Mouse (Mus musculus) Muller cell, postnatal 12 days (primary cell): ENCODE measurements around the gene Npcd.
A peak's percentile ranks its signal among the peaks of the same experiment; 100 is the strongest.
"Not testable (repeated sequence)": the region's sequence is repeated elsewhere in the genome, so short reads cannot be mapped to it uniquely, and the experiment has no call there.

Experiments used
- DNase-seq: peaks from one replicate; pipeline ENCODE4 v3.0.0-alpha.2; 2015; ENCODE audit errors: inconsistent ontology term

Gene Npcd

GRCm38 (mm10) chr15:79830388-79830787, 3.6 kb downstream of the Npcd start:
- peak; percentile 61 for DNase-seq

DNA sequence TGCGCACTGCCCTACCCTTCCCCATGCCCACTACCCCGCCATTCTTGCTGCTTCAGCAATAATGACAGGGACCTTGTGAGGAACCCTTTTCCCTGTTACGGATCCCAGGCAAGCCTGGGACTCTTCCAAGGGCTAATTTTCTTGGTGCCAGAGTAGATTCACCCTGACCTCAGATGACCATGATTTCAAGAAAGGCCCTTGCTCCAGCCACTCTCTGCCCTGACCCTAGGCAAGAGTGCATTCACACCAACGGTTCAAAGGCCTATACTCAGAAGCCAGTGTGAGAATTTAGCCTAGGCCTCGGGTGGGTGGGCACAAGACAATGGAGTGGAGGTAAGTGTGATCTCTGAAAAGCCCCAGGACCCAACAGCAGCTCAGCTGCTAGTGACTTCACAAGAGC, 4.6 kb downstream of the Npcd start:
- no peak for DNase-seq

DNA sequence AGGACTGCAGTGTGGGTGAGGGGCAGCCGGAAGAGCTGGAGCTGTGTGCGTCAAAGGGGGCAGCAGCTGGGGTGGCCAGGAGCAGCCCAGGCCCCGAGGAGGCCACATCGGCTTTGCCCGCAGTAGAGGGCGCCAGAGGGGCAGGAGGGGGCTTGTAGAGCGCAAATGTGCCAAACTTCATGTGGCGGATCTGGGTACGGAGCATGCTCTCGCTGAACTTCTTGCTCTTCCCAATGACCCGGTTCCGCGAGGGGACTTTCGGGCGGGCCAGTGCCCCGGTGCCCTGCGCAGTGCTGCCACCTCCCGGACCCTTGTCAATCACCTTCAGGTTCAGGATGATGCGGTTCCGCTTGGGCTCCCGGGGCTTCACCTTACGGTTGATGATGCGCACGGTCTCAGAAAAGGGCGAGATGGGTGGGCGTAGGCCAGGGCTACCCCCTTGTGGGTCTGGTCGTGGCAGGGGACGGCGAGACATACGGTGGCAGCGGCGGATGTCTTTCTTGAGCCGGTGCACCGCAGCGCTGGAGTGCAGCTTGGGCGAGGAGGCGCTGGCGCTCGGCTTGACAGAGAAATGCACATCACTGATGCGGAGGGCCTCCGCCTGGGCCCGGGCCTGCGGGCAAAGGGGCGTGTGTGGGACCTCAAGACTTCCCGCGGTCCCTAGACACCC, 5.5 kb downstream of the Npcd start:
- DNase-seq = peak; percentile 33

DNA sequence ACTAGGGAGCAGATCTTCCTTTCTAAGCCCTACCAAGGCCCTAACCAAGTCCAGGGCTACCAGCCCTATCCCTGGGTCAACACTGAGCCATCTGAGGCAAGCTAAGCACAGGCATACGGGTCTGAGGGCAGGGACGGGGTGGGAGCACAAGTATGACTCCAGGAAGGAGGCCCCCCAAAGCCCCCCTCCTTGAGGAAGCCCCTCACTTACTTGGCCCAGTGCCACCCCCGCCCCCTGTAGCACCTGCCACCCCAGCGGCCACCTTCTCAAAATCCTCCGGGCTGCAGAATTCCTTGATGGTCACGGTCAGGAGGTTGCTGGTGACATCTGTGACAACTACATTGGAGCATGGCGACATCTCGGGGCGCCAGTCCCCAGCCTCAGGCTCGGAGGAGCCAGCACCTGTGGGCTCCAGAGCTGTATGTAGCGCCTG, 6.2 kb downstream of the Npcd start:
- no peak for DNase-seq

- no peak for DNase-seq
These were observed 6.8 kb downstream of the Npcd start for GRCm38 (mm10) chr15:79827061-79827777.

DNA sequence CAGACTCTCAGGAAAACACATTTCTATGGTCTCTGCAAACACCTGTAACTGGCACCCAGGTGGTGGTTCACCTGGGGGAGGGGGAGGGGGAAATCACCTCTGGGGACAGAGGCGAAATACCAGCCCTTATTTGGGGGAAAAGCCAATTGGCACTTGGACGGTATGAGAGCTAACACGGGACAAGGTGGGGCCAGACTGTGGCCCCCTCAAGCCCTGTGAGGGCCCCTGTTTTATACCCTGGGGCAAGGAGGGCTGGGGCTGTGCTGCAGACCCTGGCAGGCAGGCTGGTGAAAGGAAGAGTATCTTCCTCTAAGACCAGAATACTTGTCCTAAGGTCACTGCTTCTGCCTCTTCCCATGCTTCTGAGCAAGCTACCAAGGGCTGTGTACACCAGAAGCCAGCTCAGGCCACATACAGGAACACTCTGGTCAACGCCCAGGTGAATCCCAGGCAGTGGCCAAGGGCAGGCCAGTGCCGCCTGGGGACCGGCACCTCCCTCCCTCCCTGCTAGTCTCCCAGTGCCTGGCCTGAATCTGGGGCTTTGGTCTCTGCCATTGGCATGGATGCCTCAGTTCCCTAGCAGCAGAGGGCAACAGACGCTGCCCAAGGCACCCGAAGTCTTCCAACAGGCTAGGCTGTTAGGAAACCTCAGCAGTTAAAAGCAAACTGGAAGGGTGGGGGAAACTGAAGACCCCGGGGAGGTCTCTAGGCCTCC, 7.7 kb downstream of the Npcd start:
- no peak for DNase-seq

DNA sequence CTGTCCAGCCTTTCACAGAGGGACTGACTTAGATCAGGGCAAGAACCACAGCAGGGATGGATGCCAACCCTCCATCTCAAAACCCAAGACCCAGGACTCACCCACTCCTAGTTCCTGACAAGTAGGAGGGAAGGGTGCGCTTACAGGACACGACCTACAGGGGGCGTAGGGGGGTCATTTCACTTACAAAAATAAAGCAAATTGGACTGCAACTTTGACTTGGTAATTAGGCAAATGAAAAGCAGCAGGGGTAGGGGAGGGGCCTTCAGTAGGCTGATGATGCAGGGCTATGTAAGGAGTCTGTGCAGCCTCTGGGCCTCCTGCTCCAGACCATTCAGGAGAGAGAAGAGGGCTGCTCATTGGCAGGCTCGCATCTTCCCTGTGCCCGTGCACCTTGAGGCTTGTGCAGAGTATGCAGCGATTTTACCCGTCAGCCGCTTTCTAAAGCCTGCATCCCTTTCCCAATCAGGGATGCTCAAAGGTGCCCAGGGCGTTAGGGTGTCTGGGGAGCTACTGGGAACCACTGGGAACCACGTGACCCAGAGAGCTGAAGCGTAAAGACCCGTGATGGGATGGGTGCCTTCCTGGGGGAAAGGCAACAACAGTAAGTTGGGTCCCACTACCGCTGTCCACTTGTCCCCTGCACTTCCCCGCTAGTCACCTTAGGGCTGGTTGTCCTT, 8.8 kb downstream of the Npcd start:
- peak; percentile 36 for DNase-seq

GRCm38 (mm10) chr15:79823588-79824280, 10.3 kb downstream of the Npcd start:
- DNase-seq = no peak

DNA sequence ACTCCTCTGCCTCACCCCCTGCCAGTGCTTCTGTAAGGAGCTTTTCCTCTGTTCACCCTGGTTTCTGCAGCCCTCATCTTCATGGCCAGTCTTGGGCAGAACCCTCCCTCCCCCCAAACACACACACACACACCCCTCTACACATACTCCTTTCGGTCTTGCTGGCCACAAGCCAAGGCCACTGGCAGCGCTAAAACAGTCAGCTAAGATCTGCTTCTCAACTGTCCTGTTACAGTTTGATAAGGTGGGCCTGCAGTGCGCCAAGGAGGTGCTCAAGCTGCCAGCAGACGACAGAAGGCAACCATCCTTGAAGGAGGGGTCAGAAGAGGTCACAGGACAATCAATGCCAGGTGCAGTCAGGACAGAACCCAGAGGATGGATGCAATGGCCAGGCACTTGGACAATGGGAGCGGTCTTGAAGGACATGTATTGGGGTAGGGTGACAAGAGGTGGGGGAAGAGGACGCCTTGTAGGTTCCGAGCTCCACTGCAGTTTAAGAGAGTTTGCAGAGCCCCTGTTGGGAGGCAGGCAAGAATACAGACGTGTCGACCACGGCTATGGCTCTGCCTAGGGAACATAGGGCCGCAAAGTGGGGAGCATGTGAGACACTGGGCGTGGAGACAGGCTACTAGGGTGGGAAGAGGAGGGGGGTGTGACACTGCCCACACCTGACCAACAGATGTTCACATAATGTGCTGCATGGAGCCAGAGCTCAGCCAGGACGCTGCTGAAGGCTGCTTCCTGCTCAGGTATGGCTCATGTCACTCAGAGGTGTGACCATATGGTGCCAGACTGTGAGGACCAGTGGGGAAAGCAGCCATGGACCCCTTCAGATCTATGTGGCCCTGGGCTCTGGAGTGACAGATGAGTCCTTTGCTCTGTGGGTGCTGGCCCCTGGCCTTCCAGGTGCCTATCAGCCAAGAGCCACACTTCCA, 11.5 kb downstream of the Npcd start:
- DNase-seq = no peak

DNA sequence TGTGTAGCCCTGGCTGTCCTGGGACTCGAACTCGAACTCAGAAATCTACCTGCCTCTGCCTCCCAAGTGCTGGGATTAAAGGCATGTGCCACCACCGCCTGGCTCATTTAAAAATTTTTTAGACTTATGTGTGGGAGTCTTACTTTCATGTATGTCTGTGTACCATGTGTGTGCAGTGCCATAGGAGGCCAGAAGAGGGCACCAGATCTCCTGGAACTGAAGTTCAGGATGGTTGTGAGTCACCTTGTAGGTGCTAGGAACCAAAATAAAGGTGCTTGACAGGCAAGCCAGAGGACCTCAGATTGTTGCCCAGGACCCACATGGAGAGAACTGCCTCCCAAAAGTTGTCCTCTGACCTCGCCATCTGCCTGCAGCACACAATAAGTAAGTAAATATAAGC, 15.7 kb downstream of the Npcd start:
- DNase-seq = no peak

- DNase-seq = peak; percentile 75
These were observed 20.3 kb downstream of the Npcd start for GRCm38 (mm10) chr15:79813666-79814258.

DNA sequence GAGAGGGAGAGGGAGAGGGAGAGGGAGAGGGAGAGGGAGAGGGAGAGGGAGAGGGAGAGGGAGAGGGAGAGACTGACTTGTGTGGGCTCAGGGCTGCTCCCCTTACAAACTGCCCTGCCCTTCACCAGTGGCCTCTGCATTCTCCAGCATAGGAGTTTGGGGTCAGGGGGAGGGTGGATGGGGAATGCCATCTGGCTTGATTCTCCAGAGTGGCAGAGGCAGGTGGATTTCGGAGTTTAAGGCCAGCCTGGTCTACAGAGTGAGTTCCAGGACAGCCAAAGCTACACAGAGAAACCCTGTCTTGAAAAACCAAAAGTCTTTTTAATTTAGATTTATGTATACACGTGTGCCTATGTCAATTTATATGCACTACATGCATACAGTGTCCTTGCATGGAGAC, 21.2 kb downstream of the Npcd start:
- not testable (repeated sequence) for DNase-seq

- no peak for DNase-seq
These were observed 23.0 kb downstream of the Npcd start for GRCm38 (mm10) chr15:79810997-79811396.

GRCm38 (mm10) chr15:79810061-79810460, 24.0 kb downstream of the Npcd start:
- DNase-seq = no peak

GRCm38 (mm10) chr15:79808658-79809057, 25.4 kb downstream of the Npcd start:
- no peak for DNase-seq

- no peak for DNase-seq
These were observed 25.9 kb downstream of the Npcd start for GRCm38 (mm10) chr15:79808114-79808513.

DNA sequence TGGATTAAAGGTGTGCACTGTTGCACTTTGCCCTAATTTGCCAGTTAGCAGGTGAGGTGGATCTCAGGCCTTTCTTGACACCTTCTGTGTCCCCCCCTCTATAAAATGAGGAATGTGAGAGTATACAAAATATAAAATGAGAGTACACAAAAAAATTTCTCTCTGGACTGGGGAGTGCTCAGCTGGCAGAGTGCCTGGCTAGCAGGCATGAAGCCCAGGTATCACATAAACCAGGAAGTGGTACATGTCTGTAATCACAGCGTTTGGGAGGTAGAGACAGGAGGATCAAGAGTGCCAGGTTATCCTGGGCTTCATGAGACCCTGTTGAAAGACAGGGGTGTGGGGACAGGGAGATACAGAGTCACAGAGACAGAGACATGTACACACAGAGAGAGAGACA, 27.0 kb downstream of the Npcd start:
- DNase-seq = no peak

DNA sequence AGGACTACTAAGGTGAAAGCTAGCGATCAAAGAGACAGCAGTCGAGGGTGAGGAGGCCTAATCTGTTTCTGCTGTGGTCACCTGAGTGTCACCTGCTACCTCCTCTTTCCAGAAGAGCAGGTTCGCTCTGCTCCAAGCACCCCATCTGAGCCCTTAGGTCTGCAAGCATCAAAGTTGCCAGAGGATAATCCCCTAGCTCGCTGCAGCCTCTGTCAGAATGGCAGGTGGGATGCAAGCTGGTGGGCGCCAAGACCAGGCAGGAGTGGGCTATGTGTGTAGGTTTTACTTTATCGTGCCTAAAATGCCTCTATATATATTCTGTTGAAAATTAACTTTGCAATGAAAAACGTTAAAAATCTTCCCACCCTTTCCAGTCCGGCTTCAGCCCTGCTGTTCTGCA, 28.8 kb downstream of the Npcd start:
- no peak for DNase-seq

DNA sequence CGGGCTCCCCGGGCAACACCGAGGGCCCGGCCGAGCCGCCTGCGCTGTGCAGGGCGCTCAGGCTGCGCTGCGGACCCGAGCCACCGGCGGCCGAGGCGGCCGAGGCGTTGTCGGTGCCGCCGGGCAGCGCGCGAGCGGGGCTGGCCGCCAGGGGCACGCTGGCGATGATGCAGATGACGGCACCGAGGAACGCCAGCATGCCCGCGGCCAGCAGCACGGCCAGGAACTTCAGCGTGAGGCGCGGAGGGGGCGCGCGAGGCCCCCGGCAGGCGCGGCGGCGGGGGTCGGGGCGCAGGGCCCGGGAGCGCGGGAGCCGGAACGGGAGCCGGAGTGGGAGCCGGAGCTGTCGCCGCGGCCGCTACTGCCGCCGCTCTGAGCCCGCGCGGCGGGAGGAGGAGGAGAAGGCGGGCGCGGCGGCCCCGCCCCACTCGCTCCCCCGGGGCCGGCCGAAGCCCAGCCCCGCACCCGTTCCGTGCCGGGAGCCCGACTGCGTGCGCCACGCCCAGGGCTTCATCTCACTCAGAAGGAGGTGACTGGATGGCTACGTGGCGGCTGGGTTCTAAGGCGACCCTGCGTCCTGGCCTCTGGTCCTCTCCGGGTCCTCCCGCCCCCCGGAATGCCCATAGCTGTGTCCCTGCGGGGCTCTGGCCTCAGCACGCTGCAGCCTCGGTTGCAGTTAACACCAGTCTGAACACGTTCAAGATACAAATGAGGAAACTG, 29.5 kb downstream of the Npcd start, which contains the start of gene Nptxr:
Gene Nptxr, minus strand, starts transcription at position 415 of the 720 bp plus-strand sequence.
- DNase-seq = peak; percentile 64
